Mouse (Mus musculus): Measurements from ENCODE around the gene Pik3ca. TPM values are rescaled to one million over a fixed set of nuclear protein-coding genes. Genes with fewer than 3 reads are reported as not detected.

Gene Pik3ca
- 8.7 and 10.2 TPM in 2 replicates for polyA plus RNA-seq (2016; fragmentation: Nextera tagmentation; extraction: Ambion mirVana)

GRCm38 (mm10) chr3:32397461-32398174, at the start of gene Pik3ca:
Gene Pik3ca (plus strand): TSS chr3:32397671.
- no peaks in the 10 kb centered on the region for H3K36me3 ChIP-seq
- peak within 1 kb of the TSS; percentile 79 for H3K4me2 ChIP-seq
- peak within 1 kb of the TSS; percentile 98 for H3K27ac ChIP-seq (ENCODE audit: poor library complexity, severe bottlenecking)
- peak; percentile 71 for ATAC-seq (ENCODE audit: insufficient number of reproducible peaks, low FRiP score)
- H3K27me3 ChIP-seq (replicated peaks) = no peaks in the 10 kb centered on the region
- peak within 1 kb of the TSS; percentile 92 for H3K4me3 ChIP-seq
- H3K9ac ChIP-seq = peak within 1 kb of the TSS; percentile 95
- no peaks in the 10 kb centered on the region for H3K9me3 ChIP-seq (replicated peaks)
- H3K4me1 ChIP-seq (replicated peaks) = peaks cover 28% of the 10 kb centered on the region
- WGBS = under 1% methylated on average over 50 of the region's 65 CpGs

- Histone ChIP-seq H3K4me1 (replicated peaks) (no peaks in the 10 kb centered on the region), H3K9ac (no peak overlapping the region), H3K9me3 (replicated peaks) (no peaks in the 10 kb centered on the region), H3K36me3 (peaks cover 16% of the 10 kb centered on the region; the same call in 1 of the 2 replicates), H3K27ac (ENCODE audit: poor library complexity, severe bottlenecking) (no peak overlapping the region), H3K4me2 (no peak overlapping the region), H3K4me3 (no peak overlapping the region), H3K27me3 (replicated peaks) (no peaks in the 10 kb centered on the region)
- ATAC-seq (ENCODE audit: insufficient number of reproducible peaks, low FRiP score) = no peak
- WGBS = 89% methylated on average over 6 of the region's 6 CpGs
Measured at GRCm38 (mm10) chr3:32347881-32348280, 49.6 kb upstream of the Pik3ca start.

GRCm38 (mm10) chr3:32361221-32361620, 36.2 kb upstream of the Pik3ca start:
- Histone ChIP-seq H3K27ac (ENCODE audit: poor library complexity, severe bottlenecking) (no peak overlapping the region), H3K9me3 (replicated peaks) (no peaks in the 10 kb centered on the region), H3K4me1 (replicated peaks) (peaks cover 14% of the 10 kb centered on the region), H3K36me3 (peaks cover 3% of the 10 kb centered on the region), H3K27me3 (replicated peaks) (no peaks in the 10 kb centered on the region), H3K4me2 (no peak overlapping the region), H3K4me3 (no peak overlapping the region), H3K9ac (no peak overlapping the region)
- WGBS = 35% methylated on average over 6 of the region's 6 CpGs
- ATAC-seq (ENCODE audit: insufficient number of reproducible peaks, low FRiP score) = no peak

DNA sequence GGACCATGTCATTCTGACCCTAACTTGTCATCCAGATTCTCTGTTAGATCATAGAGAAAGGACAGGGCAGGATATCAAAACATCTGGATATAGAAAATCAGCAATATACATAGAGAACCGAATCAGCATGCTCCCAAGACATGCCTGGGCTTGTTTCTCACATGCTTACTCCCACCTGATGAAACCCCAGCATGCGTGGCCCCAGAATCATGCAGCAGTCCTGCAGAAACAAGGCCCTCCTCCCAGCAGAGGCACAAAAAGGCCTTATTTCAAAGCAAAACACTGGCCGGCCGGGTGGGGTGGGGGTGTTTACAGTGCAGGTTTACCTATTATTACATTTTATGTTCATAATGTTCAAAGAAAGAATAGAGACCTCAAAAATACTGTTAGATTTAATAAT, 33.3 kb upstream of the Pik3ca start:
- peaks cover 15% of the 10 kb centered on the region for H3K4me1 ChIP-seq (replicated peaks)
- H3K4me2 ChIP-seq = peak overlapping the region; percentile 48
- 0 out of 2 replicates have a peak, but pooled peaks cover 4% of the 10 kb centered on the region for H3K27me3 ChIP-seq (replicated peaks)
- WGBS = 60% methylated on average over 4 of the region's 4 CpGs
- no peak overlapping the region for H3K4me3 ChIP-seq
- no peaks in the 10 kb centered on the region; the same call in 1 of the 2 replicates for H3K36me3 ChIP-seq
- peak overlapping the region; percentile 45; the same call in 1 of the 2 replicates for H3K9ac ChIP-seq
- H3K9me3 ChIP-seq (replicated peaks) = no peaks in the 10 kb centered on the region
- ATAC-seq (ENCODE audit: insufficient number of reproducible peaks, low FRiP score) = no peak
- no peak overlapping the region for H3K27ac ChIP-seq (ENCODE audit: poor library complexity, severe bottlenecking)

- under 1% methylated on average over 54 of the region's 54 CpGs for WGBS
- Histone ChIP-seq H3K9me3 (replicated peaks) (no peaks in the 10 kb centered on the region), H3K36me3 (no peaks in the 10 kb centered on the region), H3K27ac (ENCODE audit: poor library complexity, severe bottlenecking) (peak overlapping the region; percentile 56), H3K4me1 (replicated peaks) (peaks cover 15% of the 10 kb centered on the region), H3K9ac (peak overlapping the region; percentile 88), H3K27me3 (replicated peaks) (0 out of 2 replicates have a peak, but pooled peaks cover 4% of the 10 kb centered on the region), H3K4me2 (peak overlapping the region; percentile 79), H3K4me3 (peak overlapping the region; percentile 88)
- ATAC-seq (ENCODE audit: insufficient number of reproducible peaks, low FRiP score) = peak; percentile 66
Measured at GRCm38 (mm10) chr3:32364841-32365545, 32.5 kb upstream of the Pik3ca start.

GRCm38 (mm10) chr3:32365546-32366245, 31.8 kb upstream of the Pik3ca start, which contains the start of gene Zmat3:
Gene Zmat3 (minus strand): TSS chr3:32366014.
- Histone ChIP-seq H3K4me3 (peak within 1 kb of the TSS; percentile 88), H3K9me3 (replicated peaks) (no peaks in the 10 kb centered on the region), H3K36me3 (no peaks in the 10 kb centered on the region), H3K4me1 (replicated peaks) (peaks cover 13% of the 10 kb centered on the region), H3K9ac (peak within 1 kb of the TSS; percentile 88), H3K27me3 (replicated peaks) (0 out of 2 replicates have a peak, but pooled peaks cover 4% of the 10 kb centered on the region), H3K27ac (ENCODE audit: poor library complexity, severe bottlenecking) (peak within 1 kb of the TSS; percentile 56), H3K4me2 (peak within 1 kb of the TSS; percentile 79)
- WGBS = 3% methylated on average over 33 of the region's 48 CpGs
- peak; percentile 79 for ATAC-seq (ENCODE audit: insufficient number of reproducible peaks, low FRiP score)

DNA sequence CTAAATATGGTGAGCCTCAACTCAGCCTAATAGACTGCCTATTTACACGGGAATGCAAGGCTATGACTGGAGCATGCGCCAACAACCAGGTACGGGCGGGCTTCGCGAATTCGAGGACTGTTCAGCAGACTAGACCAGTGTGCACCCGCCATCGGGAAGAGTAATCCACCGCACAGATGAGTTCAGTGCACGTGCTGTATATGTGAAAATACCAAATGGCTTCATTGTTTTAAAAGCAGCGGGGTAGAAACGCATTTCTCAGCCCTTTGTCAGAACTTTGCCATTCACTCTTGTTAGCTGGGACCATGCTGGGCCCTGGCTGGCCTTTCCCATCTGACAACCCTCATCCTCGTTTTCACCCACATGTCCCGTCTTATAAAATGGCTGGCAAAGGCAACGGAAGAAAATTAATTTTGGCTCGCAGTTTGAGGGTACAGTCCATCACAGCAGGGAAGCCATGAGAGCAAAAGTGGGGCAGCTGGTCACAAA, 31.2 kb upstream of the Pik3ca start:
- ATAC-seq (ENCODE audit: insufficient number of reproducible peaks, low FRiP score) = 0 out of 2 replicates have a peak, but pooled peaks have one; percentile 9

GRCm38 (mm10) chr3:32367516-32367915, 30.0 kb upstream of the Pik3ca start:
- Histone ChIP-seq H3K36me3 (no peaks in the 10 kb centered on the region), H3K27ac (ENCODE audit: poor library complexity, severe bottlenecking) (no peak overlapping the region), H3K4me1 (replicated peaks) (peaks cover 6% of the 10 kb centered on the region), H3K27me3 (replicated peaks) (0 out of 2 replicates have a peak, but pooled peaks cover 4% of the 10 kb centered on the region), H3K4me2 (no peak overlapping the region), H3K9me3 (replicated peaks) (no peaks in the 10 kb centered on the region), H3K9ac (no peak overlapping the region), H3K4me3 (no peak overlapping the region)
- 77% methylated on average over 1 of the region's 1 CpGs for whole genome bisulfite sequencing
- ATAC-seq (ENCODE audit: insufficient number of reproducible peaks, low FRiP score) = no peak

More for the DNA sequence above, 31.2 kb upstream of the Pik3ca start:
- Histone ChIP-seq H3K36me3 (no peaks in the 10 kb centered on the region), H3K4me1 (replicated peaks) (peaks cover 7% of the 10 kb centered on the region), H3K4me2 (peak overlapping the region; percentile 79), H3K27ac (ENCODE audit: poor library complexity, severe bottlenecking) (no peak overlapping the region), H3K4me3 (peak overlapping the region; percentile 88), H3K9ac (no peak overlapping the region), H3K27me3 (replicated peaks) (0 out of 2 replicates have a peak, but pooled peaks cover 4% of the 10 kb centered on the region), H3K9me3 (replicated peaks) (no peaks in the 10 kb centered on the region)
- 60% methylated on average over 17 of the region's 17 CpGs for WGBS

DNA sequence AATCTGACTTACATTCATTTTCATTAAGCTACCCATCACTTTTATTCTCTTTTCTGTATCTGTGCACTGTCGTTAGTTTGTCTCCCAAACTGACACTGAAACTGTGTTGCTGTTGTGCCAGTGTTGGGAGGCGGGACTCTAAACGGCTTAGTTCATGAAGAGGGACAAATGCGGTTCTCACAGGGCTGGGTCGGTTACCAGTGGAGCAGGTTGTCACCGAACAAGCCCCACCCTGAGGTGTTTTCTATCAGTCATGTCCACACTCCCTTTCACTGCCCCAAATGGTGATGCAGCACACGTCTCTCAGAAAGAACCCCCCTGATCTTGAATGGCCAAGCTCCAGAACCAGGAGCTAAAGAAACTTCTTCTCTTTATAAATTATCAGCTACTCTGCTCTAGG, 25.5 kb upstream of the Pik3ca start:
- Histone ChIP-seq H3K9me3 (replicated peaks) (no peaks in the 10 kb centered on the region), H3K4me2 (no peak overlapping the region), H3K4me1 (replicated peaks) (no peaks in the 10 kb centered on the region), H3K27me3 (replicated peaks) (no peaks in the 10 kb centered on the region), H3K27ac (ENCODE audit: poor library complexity, severe bottlenecking) (no peak overlapping the region), H3K9ac (no peak overlapping the region), H3K36me3 (no peaks in the 10 kb centered on the region), H3K4me3 (no peak overlapping the region)
- no peak for ATAC-seq (ENCODE audit: insufficient number of reproducible peaks, low FRiP score)
- 66% methylated on average over 7 of the region's 7 CpGs for WGBS

DNA sequence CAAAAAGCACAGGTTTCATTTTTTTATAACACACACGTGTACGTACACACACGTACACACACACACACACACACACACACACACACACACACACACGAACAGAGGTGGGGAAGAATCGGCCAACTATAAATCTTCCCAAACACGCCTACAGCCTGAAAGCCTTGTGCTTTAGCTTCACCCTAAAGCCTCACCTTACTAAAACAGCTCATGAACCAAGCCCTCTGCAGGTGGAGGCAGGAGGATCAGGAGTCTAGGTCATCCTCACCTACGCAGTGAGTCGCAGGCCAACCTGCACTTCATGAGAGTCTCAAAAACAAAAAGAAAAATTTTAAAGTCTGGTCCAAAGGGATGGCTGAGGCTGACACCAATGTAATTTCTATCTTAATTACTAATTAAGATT, 25.0 kb upstream of the Pik3ca start:
- Histone ChIP-seq H3K27me3 (replicated peaks) (no peaks in the 10 kb centered on the region), H3K9ac (no peak overlapping the region), H3K4me2 (no peak overlapping the region), H3K36me3 (no peaks in the 10 kb centered on the region), H3K9me3 (replicated peaks) (no peaks in the 10 kb centered on the region), H3K27ac (ENCODE audit: poor library complexity, severe bottlenecking) (no peak overlapping the region), H3K4me3 (no peak overlapping the region), H3K4me1 (replicated peaks) (no peaks in the 10 kb centered on the region)
- WGBS = 81% methylated on average over 8 of the region's 8 CpGs
- no peak for ATAC-seq (ENCODE audit: insufficient number of reproducible peaks, low FRiP score)

Measured in heart, embryonic 12.5 days (tissue).